Mouse (Mus musculus): Measurements from ENCODE around the gene Ugt1a9.
"Not testable (repeated sequence)": the region's sequence is repeated elsewhere in the genome, so short reads cannot be mapped to it uniquely, and the experiment has no call there.

Gene Ugt1a9

DNA sequence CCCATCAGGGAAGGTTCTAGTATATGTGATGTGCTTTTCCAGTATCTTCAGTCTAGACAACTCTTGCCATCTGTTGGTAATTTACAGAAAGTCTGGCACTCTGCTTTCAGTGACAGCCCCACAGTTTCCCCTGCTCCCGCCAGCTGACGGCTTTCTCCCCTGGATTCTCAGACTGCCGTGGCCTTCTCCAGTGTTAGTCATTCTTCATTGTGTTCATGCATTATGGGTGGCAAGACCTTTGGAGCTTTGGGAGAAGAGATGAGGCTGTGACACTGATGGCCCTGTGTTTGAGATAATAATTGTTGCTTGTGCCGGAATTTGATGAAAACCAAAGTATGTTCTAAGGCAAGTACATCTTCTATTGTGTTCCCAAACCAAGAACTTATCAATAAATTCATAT, 148.0 kb downstream of the Ugt1a9 start:
- peak in 1 of 2 experiments; percentile 1 for DNase-seq (ENCODE audit: low read depth in 2 of 2, low spot score in 2 of 2)

- DNase-seq (ENCODE audit: low read depth in 2 of 2, low spot score in 2 of 2), result peak in 1 of 2 experiments; percentile 1
Measured at GRCm38 (mm10) chr1:88219054-88219453, 148.5 kb downstream of the Ugt1a9 start.

GRCm38 (mm10) chr1:88220336-88220735, 149.7 kb downstream of the Ugt1a9 start:
- peak; percentile 1 to 2 for DNase-seq (ENCODE audit: low read depth in 2 of 2, low spot score in 2 of 2)

DNA sequence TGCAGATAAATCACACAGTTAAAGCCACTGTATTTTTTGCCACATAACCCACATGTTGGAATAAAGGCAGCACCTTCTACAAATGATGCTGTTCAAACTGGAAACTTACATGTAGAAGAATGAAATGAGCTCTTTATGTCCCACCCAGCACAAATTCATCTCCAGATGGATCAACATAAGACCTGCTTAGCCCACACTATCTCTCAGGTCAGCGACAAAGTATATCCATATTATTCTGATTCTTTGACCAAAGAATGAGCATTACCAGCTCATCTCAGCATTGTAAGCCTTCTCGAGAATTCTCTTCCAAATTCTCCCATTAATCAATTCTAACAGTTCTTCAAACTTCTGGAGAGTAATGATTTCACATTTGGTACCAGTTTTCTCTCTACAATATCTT, 151.6 kb downstream of the Ugt1a9 start:
- DNase-seq (ENCODE audit: low read depth in 2 of 2, low spot score in 2 of 2), result no peak

DNA sequence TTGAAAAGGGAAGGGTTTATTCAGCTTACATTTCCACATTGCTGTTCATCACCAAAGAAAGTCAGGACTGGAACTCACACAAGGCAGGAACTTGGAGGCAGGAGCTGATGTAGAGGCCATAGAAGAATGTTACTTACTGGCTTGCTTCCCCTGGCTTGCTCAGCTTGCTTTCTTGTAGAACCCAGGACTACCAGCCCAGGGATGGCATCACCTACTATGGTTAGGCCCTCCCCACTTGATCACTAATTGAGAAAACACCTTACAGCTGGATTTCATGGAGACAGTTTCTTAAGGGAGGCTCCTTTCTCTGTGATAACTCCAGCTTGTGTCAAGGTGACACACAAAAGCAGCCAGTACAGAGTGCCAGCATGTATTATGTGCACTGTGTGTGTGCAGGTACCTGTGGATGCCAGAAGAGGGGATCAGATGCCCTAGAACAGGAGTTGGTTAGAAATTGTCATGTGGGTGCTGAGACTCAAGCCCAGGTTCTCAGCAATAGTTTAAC, 152.5 kb downstream of the Ugt1a9 start:
- DNase-seq (ENCODE audit: low read depth in 2 of 2, low spot score in 2 of 2), result peak; percentile 4 to 16

DNA sequence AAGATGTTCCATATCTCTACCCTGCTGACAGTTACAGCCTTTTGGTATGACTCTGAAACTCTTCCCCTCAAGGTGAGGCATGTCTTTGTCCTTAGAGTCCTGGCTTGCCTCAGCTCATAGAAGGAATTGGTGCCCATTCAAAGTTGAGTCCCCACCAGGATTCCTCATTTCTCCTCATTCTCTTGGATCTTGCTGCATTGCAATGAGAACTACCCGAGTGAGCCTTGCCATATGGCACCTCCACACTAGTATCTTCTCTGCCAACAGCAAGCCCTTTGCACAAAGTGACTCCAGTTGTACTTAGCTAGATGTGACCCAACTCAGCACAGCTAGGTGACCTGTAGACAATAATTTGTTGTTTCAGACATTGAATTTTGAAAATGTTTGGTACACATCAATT, 153.0 kb downstream of the Ugt1a9 start:
- DNase-seq (ENCODE audit: low read depth in 2 of 2, low spot score in 2 of 2), result peak; percentile 1 to 7

- DNase-seq (ENCODE audit: low read depth in 2 of 2, low spot score in 2 of 2), result peak in 1 of 2 experiments; percentile 2
Measured at GRCm38 (mm10) chr1:88224029-88224776, 153.6 kb downstream of the Ugt1a9 start.

GRCm38 (mm10) chr1:88225301-88225700, 154.7 kb downstream of the Ugt1a9 start:
- DNase-seq (ENCODE audit: low read depth in 2 of 2, low spot score in 2 of 2), result not testable (repeated sequence)

DNA sequence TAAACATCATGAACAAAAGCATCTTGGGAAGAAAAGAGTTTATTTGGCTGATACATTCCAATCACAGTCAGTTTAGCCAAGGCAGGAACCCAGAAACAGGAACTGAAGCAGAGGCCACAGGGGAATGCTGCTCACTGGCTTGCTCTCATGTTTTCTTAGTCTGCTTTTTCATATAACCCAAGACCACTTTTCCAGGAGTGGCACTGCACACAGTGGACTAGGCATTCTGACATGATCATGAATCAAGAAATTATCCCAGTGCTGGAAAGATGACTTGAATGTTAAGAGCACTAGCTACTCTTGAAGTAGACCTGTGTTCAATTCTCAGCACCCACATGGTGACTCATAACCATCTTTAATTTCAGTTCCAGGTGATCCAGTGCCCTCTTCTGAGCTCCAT, 155.1 kb downstream of the Ugt1a9 start:
- DNase-seq (ENCODE audit: low read depth in 2 of 2, low spot score in 2 of 2), result peak in 1 of 2 experiments; percentile 0

DNA sequence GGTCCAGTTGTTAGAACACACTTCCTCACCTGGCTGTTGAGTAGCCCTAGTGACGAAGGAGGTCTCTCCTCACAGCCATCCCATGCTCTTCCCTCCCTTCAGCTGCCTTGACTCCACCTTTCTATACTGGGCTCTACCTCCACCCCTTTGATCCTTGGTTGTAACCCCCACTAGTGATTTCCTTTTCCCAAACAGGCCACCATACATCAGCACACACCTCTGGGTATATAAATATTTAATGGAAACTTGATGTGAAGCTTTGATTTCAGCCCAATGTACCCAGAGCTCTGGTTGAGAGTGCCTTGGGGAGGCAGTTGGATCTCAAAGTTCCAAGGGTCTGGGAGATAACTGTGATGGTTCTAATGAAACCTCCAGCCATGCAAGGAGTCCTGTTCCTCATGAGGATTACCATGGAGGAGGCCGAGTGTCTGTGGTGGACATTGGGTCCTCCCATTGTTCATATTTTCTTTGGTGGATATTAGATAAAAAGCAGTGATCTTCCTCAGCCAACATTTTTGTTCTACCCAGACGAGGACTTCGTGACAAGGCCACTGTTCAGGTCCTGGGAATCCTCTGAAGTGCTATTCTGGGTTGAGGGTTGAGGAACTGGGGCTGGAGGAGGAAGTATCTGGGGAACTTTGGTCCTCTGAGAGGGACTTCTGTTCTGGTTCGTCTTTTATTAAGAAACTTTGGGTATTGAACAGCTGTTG, 156.2 kb downstream of the Ugt1a9 start, which contains the start of gene Mroh2a:
Gene Mroh2a (plus strand): TSS at position 317 of the 710 bp plus-strand sequence.
- peak in 1 of 2 experiments; percentile 0 for DNase-seq (ENCODE audit: low read depth in 2 of 2, low spot score in 2 of 2)

GRCm38 (mm10) chr1:88227482-88227881, 156.9 kb downstream of the Ugt1a9 start:
- no peak for DNase-seq (ENCODE audit: low read depth in 2 of 2, low spot score in 2 of 2)

DNA sequence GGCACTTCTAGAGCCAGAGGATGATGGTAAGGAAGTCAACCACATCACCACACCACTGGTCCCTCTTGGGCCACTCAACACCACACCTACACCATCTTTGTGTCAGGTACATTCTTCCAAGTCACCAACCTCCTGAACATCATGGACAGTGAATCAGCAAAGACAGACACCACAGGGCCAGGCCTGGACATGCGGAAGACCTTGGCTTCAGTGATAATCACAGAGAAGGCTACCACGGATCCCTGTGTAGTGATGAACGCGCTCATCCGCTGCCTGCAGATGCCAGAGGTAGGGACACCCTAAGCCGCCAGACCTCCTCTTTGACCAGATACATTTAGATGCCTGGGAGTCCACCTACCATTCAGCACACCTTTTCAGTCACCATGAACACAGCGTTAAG, 157.5 kb downstream of the Ugt1a9 start:
- DNase-seq (ENCODE audit: low read depth in 2 of 2, low spot score in 2 of 2), result no peak

DNA sequence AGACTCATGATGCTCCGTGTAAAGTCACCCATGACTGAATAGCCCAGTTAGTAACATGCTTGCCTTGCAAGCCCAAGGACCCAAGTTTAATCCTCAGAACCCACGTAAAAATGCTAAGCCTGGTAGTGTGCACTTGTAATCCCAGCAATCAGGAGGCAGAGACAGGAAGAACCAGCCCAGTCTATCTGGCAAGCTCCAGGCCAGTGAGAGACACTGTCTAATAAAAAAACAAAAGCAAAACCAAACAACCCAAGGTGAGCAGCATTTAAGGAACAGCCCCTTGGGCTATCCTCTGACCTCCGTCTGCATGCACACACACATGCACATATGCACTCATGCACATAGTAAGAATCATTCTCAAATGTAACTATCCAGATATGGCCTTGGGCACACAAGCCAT, 159.0 kb downstream of the Ugt1a9 start:
- no peak for DNase-seq (ENCODE audit: low read depth in 2 of 2, low spot score in 2 of 2)

- DNase-seq (ENCODE audit: low read depth in 2 of 2, low spot score in 2 of 2), result no peak
Measured at GRCm38 (mm10) chr1:88229986-88230385, 159.4 kb downstream of the Ugt1a9 start.

GRCm38 (mm10) chr1:88230421-88230820, 159.8 kb downstream of the Ugt1a9 start:
- DNase-seq (ENCODE audit: low read depth in 2 of 2, low spot score in 2 of 2), result no peak

DNA sequence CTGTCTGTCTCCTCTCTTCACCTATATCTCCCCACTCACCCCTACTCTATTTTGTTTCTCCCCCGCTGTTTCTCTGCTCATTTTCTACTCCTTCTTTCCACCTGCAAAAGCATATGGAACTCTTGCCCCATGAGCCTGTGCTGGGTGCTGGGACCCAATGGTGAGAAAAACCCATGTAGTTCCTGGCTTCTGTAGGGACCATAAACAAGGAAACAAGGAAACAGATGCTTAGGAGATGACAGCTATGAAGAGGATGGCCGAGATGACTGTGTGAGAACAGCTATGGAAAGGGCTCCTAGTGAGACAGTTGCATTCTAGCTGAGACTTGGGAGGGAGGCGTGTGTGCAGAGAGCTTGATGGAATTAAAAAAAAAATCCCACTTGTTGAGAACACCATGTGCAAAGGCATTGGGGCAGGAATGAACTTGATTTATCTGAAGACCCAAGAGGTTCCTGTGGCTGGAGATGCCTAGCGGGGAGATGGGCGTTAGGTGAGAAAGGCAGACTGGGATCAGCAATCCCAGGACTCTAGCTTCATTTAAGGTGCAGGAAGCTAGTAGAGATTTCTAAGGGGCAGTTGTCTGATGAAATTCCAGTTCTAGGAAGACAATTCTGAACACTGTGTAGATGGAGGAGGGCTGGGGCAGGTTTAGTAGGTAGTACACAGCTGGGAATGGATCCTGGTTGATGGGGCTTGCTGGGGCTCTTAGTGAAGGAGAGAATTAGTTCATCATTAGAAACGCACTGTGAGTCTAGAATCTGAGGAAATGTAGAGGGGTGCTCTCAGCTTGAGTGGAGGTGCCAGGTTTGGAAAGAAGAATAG, 160.6 kb downstream of the Ugt1a9 start:
- DNase-seq (ENCODE audit: low read depth in 2 of 2, low spot score in 2 of 2), result no peak

- DNase-seq (ENCODE audit: low read depth in 2 of 2, low spot score in 2 of 2), result no peak
Measured at GRCm38 (mm10) chr1:88231803-88232499, 161.4 kb downstream of the Ugt1a9 start.

DNA sequence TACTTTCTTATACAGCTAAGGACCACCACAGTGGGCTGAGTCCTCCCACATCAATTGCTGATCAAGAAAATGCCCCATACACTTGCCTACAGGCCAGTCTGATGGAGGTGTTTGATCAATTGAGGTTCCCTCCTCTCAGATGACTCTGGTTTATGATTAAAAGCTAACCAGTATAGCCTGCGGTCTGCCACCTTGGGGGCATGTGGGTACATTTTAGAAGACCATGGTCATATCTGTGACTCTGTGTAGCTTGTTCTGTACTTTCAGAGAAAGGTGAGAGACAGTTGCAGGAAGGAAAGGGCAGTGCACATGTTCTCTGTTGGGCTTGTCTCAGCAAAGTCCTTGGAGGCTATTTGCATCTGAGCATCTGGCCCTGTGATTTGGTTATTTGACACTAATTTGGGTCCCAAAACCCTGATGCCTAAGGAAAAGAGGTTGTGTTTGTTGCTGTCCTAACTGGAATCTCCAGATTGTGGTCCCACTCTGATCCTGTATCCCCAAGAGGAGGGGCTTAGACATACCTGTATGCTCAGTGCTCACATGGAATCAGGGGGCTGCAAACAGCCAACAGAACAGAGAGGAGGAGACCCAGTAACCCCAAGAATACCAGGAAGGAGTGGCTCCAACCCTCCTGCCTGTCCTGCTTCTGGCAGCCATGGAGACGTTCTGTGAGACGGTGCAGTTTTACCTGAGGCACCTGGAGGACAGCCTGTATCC, 162.2 kb downstream of the Ugt1a9 start:
- DNase-seq (ENCODE audit: low read depth in 2 of 2, low spot score in 2 of 2), result no peak

DNA sequence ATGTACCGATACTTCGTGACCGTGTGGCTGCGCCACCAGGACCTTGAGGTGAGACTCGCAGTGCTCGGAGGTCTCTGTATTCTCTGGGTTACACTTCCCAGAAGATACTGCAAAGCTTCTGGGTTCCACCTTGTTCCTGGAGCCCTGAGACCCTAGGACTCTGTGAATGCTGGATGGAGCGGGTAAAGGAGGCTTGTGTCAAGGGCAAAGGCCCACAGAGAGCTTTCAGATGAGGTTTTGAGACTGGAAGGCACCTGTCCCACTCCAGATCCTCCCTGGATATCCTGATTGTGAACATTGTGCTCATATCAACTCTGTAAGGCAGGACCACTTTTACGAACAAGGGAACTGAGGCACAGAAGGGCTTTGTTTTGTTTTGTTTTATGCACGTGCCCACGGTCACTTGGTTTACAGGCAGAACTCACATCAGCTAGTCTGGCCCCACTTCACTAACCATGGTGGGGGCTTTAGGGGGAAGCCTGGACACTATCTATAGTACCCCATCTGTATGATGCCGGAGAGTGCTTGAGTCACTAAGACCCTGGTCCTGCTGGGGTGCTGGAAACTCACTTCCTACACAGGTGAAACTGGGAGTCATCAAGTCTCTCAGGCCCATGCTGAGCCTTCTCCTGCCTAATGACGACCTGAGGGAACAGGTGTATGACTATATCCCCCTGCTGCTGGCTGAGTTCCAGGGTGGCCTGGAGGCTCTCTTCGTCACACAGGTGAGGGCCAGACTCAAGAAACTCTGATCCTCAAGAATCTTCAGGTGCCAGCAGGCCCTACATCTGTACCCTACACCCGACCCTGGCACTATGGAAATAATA, 163.0 kb downstream of the Ugt1a9 start:
- no peak for DNase-seq (ENCODE audit: low read depth in 2 of 2, low spot score in 2 of 2)

Measured in CD8-positive naive resting alpha-beta T cell, adult 2 months (primary cell).